Mouse (Mus musculus) brain, adult 10 weeks (tissue): Measurements from ENCODE around the gene 4930402K13Rik. TPM values are rescaled to one million over a fixed set of nuclear protein-coding genes. Genes with fewer than 3 reads are reported as not detected.

Experiments
- polyA plus RNA-seq: library from polyadenylated mRNA; stranded (reverse); fragments of 350-450 nt; fragmentation: Illumina TruSeq; extraction: RNeasy Lipid Tissue Mini Kit (QIAGEN cat#74804); gene quantifications from one replicate; pipeline ENCODE4 v1.2.3, GENCODE M21; 2015; ENCODE audit warnings: low read depth, low replicate concordance

The 4930402K13Rik gene
- not detected for polyA plus RNA-seq

DNA sequence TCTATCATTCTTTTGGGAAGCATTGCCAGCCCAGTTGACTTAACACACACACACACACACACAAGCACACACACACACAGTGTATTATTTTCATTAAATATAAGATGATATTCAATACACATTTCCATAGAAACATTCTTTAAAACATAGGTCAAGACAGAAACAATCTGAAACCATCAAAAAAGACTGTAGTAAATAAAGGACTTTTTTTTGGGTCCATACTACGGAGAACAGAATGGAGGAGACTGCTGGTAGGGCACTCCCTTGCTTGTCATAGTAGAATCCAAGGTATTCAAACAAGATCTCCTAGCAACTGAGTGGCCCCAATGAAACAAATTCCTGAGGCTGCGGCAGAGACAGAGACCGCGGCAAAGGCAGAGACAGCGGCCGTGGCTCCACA is at the start of gene 4930402K13Rik:
Gene 4930402K13Rik, plus strand, starts transcription at position 301 of the 400 bp plus-strand sequence.

DNA sequence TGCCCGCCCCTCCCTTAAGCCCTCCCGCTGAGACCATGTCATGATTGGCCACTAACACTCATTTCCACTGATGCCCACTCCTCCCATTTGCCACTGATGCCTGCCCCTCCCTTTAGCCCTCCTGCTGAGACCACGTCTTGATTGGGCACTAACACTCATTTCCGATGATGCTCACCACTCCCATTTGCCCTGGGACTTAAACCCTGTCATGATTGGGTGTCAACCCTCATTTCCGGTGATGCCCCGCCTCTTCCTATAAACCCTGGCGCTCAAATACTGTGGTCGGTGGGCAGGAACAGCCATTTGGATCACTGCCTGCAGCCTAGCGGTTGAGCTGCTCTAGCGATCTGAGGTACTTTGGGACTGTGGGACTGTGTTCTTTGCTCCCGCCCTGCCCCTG is 41.6 kb upstream of the 4930402K13Rik start, which contains the start of gene Fthl17f:
Gene Fthl17f, plus strand, starts transcription at position 301 of the 400 bp plus-strand sequence.

Other genes with a start within 250 kb of the 4930402K13Rik start
- not detected for gene Gm5751, start 230.3 kb upstream of the 4930402K13Rik start, polyA plus RNA-seq
- 33.5 TPM for gene B630019K06Rik, start 212.2 kb upstream of the 4930402K13Rik start, polyA plus RNA-seq
- gene Fthl17b, start 141.6 kb upstream of the 4930402K13Rik start, polyA plus RNA-seq, result not detected
- not detected for gene Fthl17c, start 128.0 kb upstream of the 4930402K13Rik start, polyA plus RNA-seq
- gene Fthl17d, start 117.8 kb upstream of the 4930402K13Rik start, polyA plus RNA-seq, result not detected
- not detected for gene Fthl17e, start 71.1 kb upstream of the 4930402K13Rik start, polyA plus RNA-seq
- not detected for gene Fthl17f, start 41.5 kb upstream of the 4930402K13Rik start, polyA plus RNA-seq
- gene Lancl3, start 95.3 kb downstream of the 4930402K13Rik start, polyA plus RNA-seq, result 4.9 TPM
- not detected for gene Gm14862, start 152.3 kb downstream of the 4930402K13Rik start, polyA plus RNA-seq
- 10.6 TPM for gene Xk, start 168.2 kb downstream of the 4930402K13Rik start, polyA plus RNA-seq
- not detected for gene H2al1m, start 179.2 kb downstream of the 4930402K13Rik start, polyA plus RNA-seq
- gene H2al1k, start 246.1 kb downstream of the 4930402K13Rik start, polyA plus RNA-seq, result not detected